Mouse (Mus musculus): ENCODE data around the gene March7. TPM values are rescaled to one million over a fixed set of nuclear protein-coding genes. Genes with fewer than 3 reads are reported as not detected.

March7 gene
- 10 to 100 TPM; 20.8 to 33.6 (median 28.3) TPM for total RNA-seq (2022)

- DNase-seq (ENCODE audit: low spot score), result peak; percentile 74
Measured at GRCm38 (mm10) chr2:60209703-60210651, at the start of gene March7, which contains the start of gene Baz2b. March7 (plus strand) TSS chr2:60209887. Baz2b (minus strand) TSS chr2:60209839.

DNA sequence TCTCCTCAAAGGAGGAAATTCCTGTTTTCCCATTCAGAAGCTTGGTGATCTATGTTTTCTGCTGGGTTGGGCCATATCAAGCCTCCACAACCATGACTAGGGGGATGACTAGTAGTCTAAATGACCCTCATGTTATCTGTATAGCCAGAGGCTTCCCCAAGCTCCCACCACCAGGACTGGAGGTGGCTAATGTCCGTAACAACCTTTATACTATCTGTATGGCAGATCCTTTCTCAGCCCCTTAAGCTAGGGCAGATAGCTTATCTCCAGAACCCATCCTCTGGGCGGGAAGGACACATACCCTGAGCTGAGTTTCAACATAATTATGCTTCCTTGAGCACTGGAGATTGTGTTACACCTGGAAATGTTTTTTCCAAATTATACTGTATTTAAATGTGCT is 45.9 kb upstream of the March7 start:
- DNase-seq (ENCODE audit: low spot score), result no peak

DNA sequence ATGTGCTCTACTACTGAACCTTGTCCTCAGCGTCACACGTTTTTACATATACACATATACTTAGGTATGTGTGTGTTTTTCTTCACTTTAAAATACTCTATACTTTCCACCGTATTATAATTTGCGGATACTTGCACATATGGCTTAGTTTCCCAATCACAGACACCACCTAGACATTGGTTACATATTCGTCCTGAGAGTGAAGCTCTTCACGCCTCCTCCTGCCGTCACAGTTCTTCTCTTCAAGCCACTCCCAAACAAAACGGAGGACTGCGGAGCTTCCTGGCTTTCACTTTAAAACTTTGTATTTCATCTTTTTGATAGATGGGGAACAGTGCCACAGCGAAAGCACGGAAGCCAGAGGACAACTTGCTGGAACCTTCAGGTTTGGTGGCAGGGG is 44.0 kb upstream of the March7 start:
- DNase-seq (ENCODE audit: low spot score), result no peak

DNA sequence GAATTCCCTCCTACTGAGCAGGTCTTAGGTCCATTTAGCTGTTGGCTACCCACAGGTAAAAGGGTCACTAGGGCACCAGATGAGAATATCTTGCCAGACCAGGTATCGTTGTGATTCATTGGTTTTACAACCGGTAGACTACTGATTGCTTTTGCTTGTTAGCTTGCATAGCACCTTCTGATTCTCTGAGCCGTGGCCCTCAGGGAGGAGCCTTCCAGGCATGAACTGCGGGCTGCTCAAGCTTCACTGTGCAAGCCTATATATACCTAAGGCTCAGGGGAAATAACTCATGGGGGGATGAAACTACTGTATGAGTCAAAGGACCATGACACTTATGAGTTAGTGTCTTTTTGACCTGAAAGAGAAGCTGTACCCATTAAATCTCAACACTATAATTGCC is 42.8 kb upstream of the March7 start:
- DNase-seq (ENCODE audit: low spot score), result no peak

DNA sequence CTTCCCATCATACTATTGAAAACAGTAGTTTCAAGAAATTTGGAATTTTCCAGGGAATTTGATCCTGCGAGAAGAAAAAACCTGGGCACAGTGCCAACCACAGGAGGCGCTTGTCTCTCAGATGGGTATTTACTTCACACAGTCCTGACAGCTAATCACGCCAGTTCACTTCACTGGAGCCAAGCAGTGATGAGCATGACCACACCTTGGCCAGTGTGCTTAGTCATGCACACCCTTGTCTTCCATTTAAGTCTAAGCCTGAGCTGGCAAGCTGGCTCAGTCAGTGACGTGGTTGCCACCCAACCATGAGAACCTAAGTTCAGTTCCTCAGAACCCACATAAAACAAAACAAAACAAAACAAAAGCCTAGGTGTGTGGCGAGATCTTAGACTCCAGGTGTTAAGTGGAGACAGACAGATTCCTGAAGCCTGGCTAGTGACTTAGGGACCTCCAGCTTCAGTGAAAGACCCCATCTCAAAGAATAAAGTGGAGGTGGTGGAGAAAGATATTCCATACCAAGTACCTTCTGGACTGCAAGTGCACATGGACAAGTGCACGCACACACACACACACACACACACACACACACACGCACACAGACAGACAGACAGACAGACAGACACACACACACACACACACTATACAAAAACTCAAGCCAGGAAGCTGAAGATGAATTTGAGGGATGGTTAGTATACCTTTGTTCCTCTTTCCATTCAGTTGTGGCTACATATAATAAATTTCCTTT is 37.7 kb upstream of the March7 start:
- DNase-seq (ENCODE audit: low spot score), result no peak

DNA sequence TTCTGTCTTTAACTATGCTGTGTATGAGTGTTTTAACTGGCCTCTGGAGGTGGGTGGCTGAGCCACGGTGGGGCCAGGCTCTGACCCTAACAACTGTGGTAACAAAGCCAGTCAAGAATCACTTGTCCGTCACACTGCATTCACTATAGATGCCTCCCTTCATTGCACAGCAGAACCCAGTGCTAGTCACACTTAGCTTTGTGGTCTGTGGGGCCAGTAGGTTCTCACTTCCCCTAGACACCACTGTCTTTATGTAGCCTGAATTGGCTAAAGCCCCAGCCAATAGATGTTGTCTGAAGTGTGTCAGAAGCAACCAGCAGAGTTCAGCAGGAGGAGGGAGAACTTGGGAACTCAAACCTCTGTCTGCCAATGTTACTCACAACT is 37.2 kb upstream of the March7 start:
- DNase-seq (ENCODE audit: low spot score), result no peak

- DNase-seq (ENCODE audit: low spot score), result no peak
Measured at GRCm38 (mm10) chr2:60173190-60173589, 36.5 kb upstream of the March7 start.

DNA sequence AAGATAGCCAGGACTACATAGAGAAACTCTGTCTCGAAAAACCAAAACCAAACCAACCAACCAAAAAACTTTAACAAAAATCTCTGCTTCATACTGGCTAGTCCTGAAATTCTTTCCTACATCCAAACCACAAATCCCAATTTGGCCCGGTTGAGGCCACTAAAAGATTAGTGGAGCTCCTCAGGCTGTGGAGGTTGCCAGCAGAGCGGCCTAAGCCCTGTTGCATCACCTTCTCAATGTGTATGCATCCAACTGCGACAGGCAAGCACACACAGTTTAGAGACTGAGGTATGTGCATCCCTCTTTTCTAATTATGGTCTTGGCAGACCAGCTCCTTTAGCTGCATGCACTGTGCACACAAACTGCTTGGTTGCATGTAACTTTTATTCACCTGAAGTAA is 36.1 kb upstream of the March7 start:
- DNase-seq (ENCODE audit: low spot score), result peak; percentile 35

DNA sequence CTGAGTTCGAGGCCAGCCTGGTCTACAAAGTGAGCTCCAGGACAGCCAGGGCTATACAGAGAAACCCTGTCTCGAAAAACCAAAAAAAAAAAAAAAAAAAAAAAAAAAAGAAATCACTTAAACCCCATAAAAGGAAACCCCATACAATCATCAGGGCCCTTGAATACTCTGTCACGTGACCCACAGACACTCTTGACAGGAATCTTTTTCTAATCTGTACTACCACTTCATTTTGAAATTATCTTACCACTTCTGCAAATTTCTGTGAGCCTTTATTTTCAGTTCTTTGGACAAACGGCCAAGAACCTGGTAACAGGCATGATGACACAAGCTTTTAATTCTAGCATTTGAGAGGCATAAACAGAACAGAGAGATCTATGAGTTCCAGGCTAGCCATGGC is 34.6 kb upstream of the March7 start:
- DNase-seq (ENCODE audit: low spot score), result no peak

DNA sequence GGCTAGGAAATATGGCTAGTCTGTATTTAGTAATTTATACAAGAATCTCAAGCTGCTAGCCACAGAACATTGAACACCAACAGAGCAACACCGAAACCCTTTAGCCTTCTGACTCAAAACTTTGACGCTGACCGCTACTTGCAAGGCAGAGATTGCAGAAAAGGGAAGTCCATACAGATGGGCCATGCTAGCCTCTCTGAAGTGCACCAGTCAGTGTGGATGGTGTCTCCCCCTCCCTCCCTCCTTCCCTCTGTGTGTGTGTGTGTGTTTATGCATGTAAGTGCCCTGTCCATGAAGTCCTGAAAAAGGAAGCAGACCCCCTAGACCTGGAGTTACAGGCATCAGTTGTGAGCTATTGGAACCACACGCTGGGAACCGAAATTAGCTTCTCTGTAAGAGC is 33.6 kb upstream of the March7 start:
- no peak for DNase-seq (ENCODE audit: low spot score)

GRCm38 (mm10) chr2:60177490-60177889 is 32.2 kb upstream of the March7 start:
- DNase-seq (ENCODE audit: low spot score), result no peak

GRCm38 (mm10) chr2:60181696-60182095 is 28.0 kb upstream of the March7 start:
- DNase-seq (ENCODE audit: low spot score), result no peak

DNA sequence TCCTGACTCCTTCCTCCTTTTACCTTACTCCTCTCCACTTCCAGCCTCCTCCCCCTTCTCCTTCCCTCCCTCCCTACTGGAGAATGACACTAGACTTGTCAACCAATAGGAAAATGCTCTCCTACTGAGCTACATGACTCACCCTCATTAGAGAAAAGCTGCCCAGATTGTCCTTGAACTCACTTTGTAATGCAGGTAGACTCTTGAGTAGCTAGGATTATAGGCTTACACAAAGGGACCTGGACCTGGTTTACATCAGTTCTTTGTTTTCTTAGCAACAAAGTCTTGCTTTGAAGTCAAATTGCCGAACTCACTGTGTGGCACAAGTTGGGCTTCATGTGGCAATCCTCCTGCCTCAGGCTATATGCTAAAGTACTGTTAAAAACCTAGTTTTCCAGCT is 12.8 kb upstream of the March7 start:
- no peak for DNase-seq (ENCODE audit: low spot score)

DNA sequence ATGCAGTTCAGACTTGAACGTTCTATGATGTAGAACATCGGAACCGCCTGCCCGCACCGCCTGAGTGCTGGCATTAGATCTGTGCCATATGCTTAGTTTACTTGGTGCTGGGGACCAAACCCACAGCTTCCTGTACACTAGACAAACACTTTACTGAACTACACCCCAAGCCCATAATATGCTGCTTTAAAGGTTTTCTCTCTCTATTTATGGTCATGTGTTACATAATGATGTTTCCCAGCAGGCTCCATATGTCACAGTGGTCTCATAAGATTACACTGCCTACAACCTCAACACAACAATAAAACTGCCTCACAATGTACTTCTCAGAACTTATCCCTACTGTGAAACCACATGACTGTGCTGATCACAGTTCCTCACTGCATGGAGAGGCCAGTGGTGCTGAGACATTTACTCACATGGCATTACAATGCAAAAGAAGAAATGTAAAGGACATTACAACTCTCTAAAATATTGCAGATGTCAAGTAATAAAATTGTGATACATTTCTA is 9.6 kb upstream of the March7 start:
- no peak for DNase-seq (ENCODE audit: low spot score)

GRCm38 (mm10) chr2:60200667-60201066 is 9.0 kb upstream of the March7 start:
- DNase-seq (ENCODE audit: low spot score), result peak; percentile 38

GRCm38 (mm10) chr2:60202900-60203530 is 6.7 kb upstream of the March7 start:
- no peak for DNase-seq (ENCODE audit: low spot score)

DNA sequence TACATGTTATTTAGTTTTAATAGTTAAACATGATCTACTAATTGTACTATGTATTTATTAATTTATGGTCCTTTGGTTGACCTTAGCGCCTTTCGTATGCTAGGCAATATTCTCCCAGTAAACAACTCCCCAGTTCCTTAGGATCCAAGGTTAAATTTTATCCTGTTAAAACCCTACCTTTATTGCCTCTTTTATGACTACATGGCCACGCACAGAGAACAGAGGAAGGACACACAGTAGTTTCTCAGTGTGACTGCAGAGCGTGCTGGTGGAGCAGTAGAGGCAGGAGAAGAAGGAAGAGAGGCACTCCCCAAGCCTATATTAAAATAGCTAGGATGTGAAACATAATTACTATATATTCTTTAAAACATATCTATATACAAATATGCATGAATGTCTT is 6.0 kb upstream of the March7 start:
- DNase-seq (ENCODE audit: low spot score), result no peak

DNA sequence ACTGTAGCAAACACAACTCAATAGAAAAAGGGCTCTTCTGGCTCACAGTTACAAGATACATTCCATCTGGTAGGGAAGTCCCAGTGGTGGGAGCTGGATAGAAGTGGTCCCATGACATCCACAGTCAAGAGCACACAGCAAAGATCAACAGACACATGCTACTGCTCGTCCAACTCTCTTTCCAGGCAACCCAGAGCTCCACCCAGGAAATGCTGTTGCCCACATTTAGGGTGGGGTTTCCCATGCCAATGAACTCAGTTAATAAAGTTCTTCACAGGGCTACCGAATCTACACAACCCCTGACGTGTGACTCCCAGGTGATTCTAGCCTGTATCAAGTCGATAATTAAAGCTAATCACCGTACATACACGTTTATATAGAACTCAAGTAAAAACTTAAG is 5.5 kb upstream of the March7 start:
- DNase-seq (ENCODE audit: low spot score), result no peak

- DNase-seq (ENCODE audit: low spot score), result no peak
Measured at GRCm38 (mm10) chr2:60205795-60206194, 3.9 kb upstream of the March7 start.

GRCm38 (mm10) chr2:60209122-60209611 is 520 bp upstream of the March7 start:
- peak; percentile 42 for DNase-seq (ENCODE audit: low spot score)

DNA sequence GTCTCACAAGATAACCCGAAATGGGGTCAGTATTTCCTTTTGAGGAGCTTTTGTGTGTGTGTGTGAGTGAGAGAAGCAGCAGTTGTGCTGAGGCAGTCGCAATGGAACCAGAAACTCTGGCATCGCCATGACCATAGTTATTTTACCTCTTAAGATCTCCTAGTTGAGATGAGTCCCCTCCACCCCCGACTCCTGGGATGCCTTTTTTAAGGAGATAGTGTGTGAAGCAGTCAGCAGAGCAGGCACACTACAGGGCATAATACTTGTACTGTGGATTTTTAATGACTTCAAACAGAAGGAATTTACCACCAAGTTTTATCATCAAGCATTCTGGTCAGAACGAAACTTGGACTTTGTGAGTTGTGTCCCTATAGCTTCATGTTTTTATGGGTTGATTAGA is 1.1 kb downstream of the March7 start:
- DNase-seq (ENCODE audit: low spot score), result no peak

DNA sequence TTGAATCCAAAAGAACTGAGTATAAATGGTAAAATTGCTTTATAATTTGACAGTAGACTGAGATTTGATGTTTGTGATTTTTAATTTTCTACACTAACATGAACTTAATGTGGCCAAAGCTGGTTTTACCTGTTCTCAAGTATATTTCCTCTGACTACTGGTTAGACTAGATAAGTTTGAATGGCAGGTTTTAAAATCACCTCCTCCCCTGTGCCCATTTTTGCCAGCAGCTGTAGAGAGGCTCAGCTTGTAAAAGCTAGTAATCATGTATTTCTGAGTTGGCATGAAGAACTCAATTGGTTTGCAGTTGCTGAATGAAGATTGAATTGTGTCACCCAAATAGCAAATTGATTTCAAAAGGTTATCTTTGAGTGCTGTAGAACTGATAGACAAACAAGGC is 2.8 kb downstream of the March7 start:
- DNase-seq (ENCODE audit: low spot score), result no peak

Data from heart, adult 8-10 months (tissue).